Mouse (Mus musculus) layer of hippocampus, adult 8-10 months (tissue): Measurements from ENCODE around the gene Zp2. TPM values are rescaled to one million over a fixed set of nuclear protein-coding genes. Genes with fewer than 3 reads are reported as not detected.

Experiments used
- DNase-seq, 2 experiments: peaks; one replicate each; pipeline ENCODE4 v3.0.0; 2022; ENCODE audit warnings: low spot score in 2 of 2
- total RNA-seq, 4 experiments: library from RNA; stranded (reverse); gene quantifications; 2 replicates each; pipeline ENCODE4 v1.2.4; 2022

Zp2 gene
- under 1 TPM in 2 of 4 experiments, not detected in 2; 0.39 to 0.49 TPM for total RNA-seq

DNA sequence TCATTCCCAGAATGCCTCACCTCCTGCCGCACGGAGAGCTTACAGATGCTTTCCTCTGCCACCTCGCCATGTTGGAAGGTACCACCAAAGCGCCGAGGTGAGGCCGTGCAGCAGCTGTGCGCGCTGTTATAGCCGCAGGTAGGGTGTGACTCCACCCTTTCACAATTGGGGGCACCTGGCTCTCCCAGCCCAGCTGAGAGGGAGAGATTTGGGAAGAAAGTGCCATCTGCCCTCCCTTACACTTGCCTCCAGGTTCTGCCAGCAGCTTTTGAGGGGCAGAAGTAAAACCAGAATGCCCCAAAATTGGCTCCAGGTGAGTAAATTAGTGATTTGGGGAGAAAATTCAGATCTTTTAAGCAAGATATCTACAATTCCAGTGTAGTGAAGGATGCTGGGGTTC, at the start of gene Zp2:
TSS of gene Zp2 (minus strand) at position 101 of the 400 bp plus-strand sequence.
- DNase-seq, result no peak

- DNase-seq, result no peak
Observed at GRCm38 (mm10) chr7:120192816-120193215, 47.7 kb upstream of the Zp2 start.

DNA sequence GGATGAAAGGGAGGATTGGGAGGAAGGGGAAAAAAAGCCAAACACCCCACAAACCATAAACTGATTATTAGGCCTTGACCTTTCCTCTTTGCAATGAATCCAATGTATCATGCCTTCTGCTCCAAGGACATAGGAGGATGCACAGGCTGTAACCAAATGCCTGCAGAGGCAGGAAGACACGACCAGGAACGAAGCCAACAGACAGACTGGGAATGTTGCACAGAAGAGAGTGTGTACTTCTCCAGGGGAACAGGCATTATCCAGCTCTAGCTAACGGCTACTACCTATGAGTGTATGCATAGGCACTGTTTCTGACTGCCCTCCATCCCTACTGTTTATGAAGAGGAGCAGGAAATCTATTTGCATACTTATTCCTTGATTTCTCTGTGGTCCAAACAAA, 47.1 kb upstream of the Zp2 start:
- no peak for DNase-seq

DNA sequence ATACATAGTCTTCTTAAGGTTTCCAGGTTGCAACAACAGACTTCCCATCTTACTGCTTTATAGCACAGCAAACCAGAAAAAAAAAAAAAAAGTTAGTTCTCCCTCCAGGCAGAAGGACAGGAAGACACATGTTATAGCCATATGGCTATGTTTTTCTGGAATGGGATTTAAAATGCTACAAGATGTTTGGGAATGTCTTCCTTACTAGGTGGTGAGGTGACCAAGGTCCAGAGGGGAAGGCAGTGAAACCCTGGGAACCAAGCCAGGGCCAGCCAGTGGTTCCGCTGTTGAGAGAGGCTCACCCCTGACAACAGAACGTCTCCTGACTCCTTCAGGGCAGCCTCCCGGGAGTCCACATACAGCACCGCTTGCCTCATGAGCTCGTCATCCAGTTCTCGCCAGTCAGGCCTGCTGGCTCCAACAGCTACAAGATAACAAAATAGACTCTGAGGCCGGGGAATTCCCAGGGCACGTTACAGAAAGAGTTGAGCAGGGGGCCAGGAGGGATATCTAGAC, 45.1 kb upstream of the Zp2 start:
- DNase-seq, result no peak

- DNase-seq, result no peak
Observed at GRCm38 (mm10) chr7:120189369-120190149, 44.5 kb upstream of the Zp2 start.

DNA sequence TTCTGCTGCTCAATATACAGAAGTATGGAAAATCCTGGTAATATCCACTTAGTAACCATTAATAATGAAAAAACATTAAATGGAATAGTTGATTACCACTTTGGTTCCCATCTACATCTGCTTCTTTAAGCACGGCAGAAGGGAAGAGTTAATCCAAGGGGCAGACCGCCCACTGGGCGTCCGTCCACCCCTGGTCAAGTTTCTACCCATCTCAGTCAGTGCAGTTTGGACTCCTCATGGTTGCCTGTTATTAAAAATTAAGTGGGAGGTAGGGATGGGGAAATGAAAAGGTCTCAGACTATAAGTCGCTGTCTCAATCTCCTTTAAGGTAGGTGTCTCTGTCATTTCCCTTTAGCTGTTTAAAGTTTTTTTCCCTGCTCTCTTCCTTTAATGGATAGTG, 43.9 kb upstream of the Zp2 start:
- DNase-seq, result no peak

DNA sequence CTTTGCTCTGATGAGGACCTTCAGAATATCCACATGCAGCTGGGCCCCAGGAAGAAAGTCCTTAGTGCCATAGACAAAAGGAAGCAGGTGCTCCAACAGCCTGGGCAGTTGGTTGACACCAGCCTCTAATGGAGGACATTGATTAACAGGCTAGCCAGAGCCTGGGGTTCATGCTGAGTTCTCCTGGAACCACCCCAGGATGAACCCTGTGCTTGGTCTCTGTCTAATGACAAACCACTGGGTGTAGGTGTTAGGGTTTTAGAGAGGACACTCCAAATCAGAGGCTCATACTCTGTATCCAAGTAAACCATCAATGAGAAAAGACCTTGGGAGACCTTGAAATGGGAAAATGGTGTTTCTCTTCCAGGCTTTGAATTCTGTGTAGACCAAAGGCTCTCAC, 37.8 kb upstream of the Zp2 start:
- no peak for DNase-seq

GRCm38 (mm10) chr7:120181401-120182230, 36.5 kb upstream of the Zp2 start:
- no peak for DNase-seq

DNA sequence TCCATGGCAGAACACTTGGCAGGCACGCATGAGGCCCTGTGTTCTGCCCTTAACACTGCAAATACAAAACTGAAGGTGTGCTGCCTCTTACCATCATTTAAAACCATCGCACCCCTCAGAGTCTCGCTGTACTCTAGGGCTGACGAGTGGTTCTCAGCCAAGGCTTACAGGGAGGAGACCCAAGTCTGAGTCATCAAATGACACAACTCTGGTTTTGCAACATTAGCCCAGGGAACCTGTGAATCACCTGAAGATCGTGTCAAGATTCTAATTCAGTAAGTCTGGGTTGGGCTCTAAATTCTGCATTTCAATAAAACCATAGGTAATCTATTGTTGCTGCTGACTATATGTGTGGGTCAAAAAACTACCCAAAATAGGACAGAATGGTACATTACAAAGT, 35.5 kb upstream of the Zp2 start:
- DNase-seq, result no peak

DNA sequence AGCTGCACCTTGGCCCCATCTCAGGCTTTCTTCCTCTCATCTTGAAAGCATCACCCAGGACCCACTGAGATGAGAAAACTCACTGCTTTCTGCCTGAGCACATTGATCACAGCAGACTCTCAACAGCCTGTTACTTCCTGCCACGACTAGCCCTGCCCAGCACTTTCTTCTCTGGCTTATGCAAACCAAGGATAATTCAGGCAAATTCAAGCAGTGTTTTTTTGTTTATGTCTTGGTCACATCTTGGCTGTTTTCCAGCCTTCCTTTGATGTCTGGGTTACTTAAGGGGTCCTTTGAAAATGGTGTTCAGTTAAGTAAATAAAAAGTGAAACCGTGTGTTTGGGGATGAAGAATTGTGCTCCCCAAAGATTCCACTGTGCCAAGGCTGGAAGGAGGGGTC, 33.8 kb upstream of the Zp2 start:
- DNase-seq, result no peak

- DNase-seq, result no peak
Observed at GRCm38 (mm10) chr7:120177611-120178010, 32.5 kb upstream of the Zp2 start.

DNA sequence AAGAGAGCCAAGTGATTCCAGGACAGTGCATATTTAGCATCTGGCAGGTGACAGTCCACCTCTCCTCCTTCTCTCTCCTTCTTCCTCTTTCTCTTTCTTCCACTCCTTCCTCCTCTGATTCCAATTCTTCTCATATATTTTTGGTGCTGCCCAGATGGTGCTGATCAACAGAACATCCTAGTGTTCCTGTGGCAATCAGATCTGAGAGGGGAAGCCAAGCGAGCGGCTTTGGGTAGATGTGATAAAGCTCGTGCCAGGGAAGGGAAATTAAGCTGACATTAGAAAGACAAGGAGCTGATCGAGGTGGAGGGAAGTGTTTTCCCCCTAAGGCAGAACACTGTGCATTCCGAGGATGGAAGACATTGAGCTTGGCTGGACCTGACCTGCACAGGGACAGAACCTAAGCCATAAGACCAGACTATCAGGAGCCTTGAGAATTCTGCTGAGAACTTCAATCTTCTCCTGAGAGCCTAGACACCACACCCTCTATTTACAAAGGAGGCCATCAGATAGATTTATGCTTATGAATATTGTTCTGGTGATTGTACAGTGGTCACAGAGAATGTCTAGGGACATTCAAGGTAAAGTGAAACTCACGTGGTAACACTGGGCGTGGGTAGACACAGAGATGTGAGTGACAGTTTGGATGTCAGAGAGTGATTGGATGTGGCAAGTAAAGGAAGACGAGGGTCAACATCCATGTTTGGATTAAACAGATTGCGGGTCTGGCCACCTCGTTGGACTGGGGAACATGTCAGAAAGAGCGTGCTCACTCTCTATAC, 29.8 kb upstream of the Zp2 start:
- DNase-seq, result no peak

GRCm38 (mm10) chr7:120173603-120174244, 28.6 kb upstream of the Zp2 start, which contains the start of gene Anks4b:
Gene Anks4b (plus strand): TSS chr7:120173858.
- no peak for DNase-seq

GRCm38 (mm10) chr7:120172188-120172700, 27.2 kb upstream of the Zp2 start:
- DNase-seq, result no peak

DNA sequence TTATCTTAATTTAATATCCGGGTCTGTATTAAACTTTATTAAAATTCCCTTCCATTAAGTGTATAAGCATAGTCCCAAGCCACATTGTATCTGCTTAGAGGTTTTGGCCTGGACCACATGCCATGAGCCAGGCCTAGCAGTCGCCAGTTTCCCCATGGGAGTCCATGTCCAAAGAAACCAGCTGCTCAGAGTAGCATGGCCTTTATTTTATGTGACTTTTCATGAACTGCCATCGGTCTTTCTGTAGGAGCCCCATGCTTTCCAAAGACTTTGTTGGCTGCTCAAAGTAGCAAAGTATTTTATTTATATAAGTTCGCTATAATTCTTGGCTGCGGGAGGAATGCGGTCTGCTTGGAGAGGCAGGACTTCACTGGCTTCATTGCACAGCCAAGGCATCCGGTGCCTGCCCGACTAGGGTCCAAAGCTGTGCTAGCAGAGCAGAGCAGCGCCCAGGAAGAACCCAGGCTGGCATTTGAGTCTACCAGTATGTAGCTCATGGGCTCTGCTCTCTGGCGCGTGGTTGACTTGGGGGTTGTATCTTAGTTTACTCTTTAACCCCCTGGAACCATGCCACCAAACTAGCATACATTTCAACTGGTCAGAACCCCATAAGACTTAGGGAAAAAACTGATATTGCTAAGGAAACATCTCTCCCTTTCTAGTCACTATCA, 18.6 kb upstream of the Zp2 start:
- no peak for DNase-seq

- DNase-seq, result no peak
Observed at GRCm38 (mm10) chr7:120158121-120158613, 13.1 kb upstream of the Zp2 start.

DNA sequence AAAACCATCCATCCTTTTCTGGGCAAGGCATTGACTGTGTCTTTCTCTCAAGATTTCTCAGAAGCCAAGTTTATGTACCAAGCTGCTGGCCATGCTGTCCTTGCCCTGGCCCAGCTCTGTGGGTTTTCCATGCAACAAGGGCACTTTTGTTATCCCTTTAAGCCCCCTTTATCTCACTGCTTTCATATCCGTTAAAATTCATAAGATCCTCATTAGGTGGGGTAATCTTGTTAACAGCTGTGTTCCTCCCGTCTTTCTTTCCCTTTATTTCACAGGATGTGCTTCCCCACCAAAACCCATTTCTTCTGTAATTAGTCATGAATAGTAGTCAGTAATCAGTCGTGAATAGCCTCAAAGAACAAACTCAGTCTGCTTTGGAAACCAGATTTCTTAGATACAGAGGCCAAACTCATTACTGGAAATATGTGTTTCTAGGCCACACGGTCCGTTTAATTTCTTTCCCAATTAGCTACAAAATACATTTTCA, 12.5 kb upstream of the Zp2 start:
- no peak for DNase-seq

- no peak for DNase-seq
Observed at GRCm38 (mm10) chr7:120156841-120157409, 11.8 kb upstream of the Zp2 start.

GRCm38 (mm10) chr7:120150898-120151297, 5.8 kb upstream of the Zp2 start:
- no peak for DNase-seq

GRCm38 (mm10) chr7:120150257-120150656, 5.2 kb upstream of the Zp2 start:
- no peak for DNase-seq
